Mouse (Mus musculus): ENCODE data around the gene Hs3st3b1.
A peak's percentile ranks its signal among the peaks of the same experiment; 100 is the strongest.

Gene Hs3st3b1

GRCm38 (mm10) chr11:63922091-63922621 lies at the start of gene Hs3st3b1:
TSS of gene Hs3st3b1 (minus strand) at chr11:63922290.
- peak; percentile 94 for DNase-seq (ENCODE audit: low spot score)

GRCm38 (mm10) chr11:63971462-63971861 lies 49.4 kb upstream of the Hs3st3b1 start:
- DNase-seq (ENCODE audit: low spot score) = no peak

- DNase-seq (ENCODE audit: low spot score) = no peak
These were observed 48.7 kb upstream of the Hs3st3b1 start for GRCm38 (mm10) chr11:63970818-63971217.

DNA sequence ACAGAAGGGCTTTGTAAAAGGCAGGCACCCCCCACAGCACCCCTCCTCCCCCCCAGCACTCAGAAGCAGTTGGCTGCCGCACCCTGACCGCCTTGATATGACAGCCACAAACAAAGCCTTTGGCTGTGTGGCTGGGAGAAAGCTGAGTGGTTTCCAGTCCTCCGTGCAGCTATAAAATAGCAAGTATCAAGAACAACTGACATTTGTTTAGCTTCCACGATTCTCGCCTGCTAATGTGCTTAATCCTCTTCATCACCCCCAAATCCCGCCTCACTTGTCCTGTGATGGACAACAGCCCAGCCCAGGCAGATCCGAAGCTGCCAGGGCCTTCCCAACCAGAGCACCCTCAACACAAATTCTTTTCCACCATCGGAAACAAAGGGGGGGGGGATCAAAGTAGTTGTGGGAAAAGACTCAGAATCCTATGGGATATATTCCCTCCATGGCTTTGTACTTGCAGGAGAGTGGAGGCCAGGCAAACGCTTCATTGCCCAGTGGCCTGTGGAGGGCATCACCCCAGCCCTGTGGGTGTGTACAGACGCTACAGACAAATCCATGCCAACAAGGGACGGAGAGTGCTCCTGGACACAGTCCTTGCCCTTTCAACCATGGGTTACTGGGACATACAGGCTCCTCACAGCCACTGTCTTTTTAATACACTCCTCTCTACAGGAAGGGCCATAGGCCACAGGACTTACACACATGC lies 47.3 kb upstream of the Hs3st3b1 start:
- DNase-seq (ENCODE audit: low spot score) = no peak

DNA sequence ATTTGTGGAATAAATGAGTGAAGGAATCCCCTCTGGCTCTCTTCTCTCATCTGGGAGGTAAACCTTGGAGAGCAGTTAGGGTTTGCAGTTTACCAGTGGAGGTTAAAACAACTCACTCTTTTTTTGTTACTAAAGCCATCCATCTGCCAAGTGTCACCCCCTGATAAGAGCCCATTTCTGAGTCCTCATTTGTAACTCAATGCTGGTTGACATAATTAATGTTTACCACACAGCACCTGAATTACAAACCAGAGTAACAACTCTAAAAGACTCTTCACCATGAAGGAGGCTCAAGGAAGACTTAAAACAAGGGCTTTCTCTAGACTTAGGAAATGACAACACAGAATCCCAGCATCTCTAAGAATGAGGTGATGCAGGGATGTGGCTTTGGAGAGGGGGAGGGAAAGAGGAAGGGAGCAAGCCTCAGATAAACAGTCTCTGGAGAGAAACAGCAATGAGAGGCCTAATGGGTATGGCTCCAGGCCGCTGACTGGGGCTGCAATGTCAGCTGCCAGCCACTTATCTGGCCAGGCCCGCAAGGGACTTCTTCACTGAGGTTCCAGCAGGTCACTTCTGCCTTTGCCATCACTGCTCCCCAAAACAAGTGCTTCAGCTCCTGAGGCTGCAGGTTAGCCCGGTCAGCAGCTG lies 46.4 kb upstream of the Hs3st3b1 start:
- DNase-seq (ENCODE audit: low spot score) = no peak

GRCm38 (mm10) chr11:63967641-63968387 lies 45.7 kb upstream of the Hs3st3b1 start:
- DNase-seq (ENCODE audit: low spot score) = no peak

DNA sequence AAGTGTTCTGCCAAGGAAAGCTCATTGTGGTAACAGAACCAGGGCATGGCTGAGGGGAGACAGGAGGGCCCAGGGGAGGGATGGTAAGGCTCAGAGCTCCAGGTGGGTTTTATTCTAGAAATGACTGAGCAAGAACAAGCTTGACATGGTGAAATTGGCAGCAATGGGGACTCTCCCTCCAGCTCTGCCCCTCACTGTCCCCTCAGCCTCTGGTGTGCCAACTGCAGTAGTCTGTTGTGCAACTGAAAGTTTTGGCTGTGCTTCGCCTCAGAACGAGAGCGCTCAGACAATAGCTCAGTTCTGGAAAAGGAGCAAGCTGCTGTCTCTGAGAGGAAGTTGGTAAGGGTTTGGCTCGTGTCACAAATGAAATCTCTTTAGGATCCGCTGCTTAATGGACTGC lies 43.3 kb upstream of the Hs3st3b1 start:
- no peak for DNase-seq (ENCODE audit: low spot score)

GRCm38 (mm10) chr11:63957207-63957606 lies 35.1 kb upstream of the Hs3st3b1 start:
- DNase-seq (ENCODE audit: low spot score) = peak; percentile 10

DNA sequence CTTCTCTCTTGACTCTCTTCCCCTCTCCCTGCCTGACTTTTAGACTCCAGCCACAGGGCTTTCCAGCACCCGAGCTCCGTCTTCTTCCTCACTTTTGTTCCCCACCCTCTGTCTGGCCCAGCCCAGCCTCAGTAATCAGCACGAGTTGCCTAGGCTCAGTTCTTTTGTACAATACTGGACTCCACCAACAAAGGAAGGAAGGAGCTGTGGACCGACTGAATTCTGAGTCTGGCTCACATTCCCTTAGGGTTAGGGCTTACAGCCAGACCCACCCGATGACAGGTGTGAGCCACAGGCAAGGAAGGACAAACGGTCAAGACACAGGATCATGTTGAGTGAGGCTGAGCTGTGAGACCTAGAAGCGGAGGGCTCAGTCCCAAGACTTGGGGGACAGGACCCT lies 34.7 kb upstream of the Hs3st3b1 start:
- DNase-seq (ENCODE audit: low spot score) = no peak

DNA sequence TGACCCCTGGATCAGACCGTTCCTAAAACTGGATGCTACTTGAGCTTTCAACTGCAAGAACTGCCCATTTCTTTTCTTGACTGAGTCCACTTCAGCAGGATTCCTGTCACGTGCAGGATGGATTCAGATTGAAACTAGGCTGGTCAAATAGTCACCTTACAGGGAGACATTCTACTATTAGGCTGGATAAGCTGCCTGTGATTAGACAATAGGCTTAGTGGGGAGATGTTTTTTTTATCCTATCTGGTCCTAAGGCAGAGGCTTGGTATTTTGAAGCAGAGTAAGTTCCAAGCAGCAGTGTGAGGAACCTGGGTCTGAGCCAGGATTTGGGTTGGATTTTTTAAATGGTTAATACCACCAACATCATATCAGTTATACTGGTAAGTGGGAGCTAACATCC lies 31.8 kb upstream of the Hs3st3b1 start:
- DNase-seq (ENCODE audit: low spot score) = no peak

- DNase-seq (ENCODE audit: low spot score) = peak; percentile 8
These were observed 30.7 kb upstream of the Hs3st3b1 start for GRCm38 (mm10) chr11:63952743-63953191.

- DNase-seq (ENCODE audit: low spot score) = peak; percentile 80
These were observed 29.9 kb upstream of the Hs3st3b1 start for GRCm38 (mm10) chr11:63951831-63952631.

DNA sequence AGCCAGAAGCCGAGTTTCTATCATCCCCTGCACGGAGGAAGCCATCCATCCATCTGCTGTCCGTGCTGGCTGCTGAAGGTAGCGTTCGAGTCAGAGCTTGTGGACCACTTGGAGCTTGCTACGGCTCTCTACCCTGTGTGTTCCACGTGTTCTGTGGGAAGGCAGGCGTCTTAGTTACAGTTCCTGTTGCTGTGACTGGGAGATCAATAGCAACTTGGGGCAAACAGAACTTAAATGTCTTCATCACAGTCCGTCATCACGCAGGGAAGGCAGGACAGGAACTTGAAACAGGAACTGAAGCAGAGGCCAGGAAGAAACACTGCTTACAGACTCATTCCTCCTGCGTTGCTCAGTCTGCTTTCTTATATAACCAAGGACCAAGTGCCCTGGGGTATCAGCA lies 26.3 kb upstream of the Hs3st3b1 start:
- DNase-seq (ENCODE audit: low spot score) = no peak

- DNase-seq (ENCODE audit: low spot score) = no peak
These were observed 24.9 kb upstream of the Hs3st3b1 start for GRCm38 (mm10) chr11:63947024-63947423.

DNA sequence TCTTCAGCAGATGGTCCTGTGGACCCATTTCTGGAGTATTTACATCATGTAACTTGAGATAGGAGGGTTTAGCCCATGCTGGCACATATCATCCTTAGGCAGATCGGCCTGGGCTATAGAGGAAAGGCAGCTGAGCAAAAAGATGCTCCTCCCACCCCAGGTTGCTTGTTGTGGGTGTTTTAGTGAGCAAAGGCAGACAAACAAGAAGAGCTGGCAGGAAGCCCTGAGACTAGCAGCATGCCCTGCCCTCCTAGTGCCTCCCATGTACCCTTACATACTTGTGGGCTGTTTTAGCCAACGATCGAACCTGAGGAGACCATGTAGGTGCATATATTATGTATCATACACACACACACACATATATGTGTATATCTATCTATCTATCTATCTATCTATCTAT lies 21.9 kb upstream of the Hs3st3b1 start:
- DNase-seq (ENCODE audit: low spot score) = no peak

GRCm38 (mm10) chr11:63943268-63943890 lies 21.3 kb upstream of the Hs3st3b1 start:
- DNase-seq (ENCODE audit: low spot score) = no peak

- no peak for DNase-seq (ENCODE audit: low spot score)
These were observed 20.1 kb upstream of the Hs3st3b1 start for GRCm38 (mm10) chr11:63942177-63942576.

DNA sequence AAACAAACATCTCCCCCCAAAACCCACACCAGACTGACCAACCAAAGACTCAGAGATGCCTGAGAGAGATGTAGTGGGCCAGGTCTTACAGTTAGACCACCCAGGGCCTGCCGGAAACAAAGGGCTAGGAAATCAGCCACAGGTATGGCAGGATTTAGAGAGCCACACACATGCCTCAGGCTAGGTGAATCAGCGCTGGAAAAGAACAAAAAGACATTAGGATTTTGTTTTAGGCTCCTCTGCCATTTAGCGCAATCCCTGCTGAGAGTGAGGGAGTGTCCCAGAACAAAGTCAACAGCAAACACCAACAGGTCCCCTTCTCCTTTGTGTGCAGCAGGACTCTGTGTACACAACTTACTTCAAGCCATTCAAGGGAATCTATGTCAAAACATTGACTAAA lies 14.6 kb upstream of the Hs3st3b1 start:
- DNase-seq (ENCODE audit: low spot score) = no peak

DNA sequence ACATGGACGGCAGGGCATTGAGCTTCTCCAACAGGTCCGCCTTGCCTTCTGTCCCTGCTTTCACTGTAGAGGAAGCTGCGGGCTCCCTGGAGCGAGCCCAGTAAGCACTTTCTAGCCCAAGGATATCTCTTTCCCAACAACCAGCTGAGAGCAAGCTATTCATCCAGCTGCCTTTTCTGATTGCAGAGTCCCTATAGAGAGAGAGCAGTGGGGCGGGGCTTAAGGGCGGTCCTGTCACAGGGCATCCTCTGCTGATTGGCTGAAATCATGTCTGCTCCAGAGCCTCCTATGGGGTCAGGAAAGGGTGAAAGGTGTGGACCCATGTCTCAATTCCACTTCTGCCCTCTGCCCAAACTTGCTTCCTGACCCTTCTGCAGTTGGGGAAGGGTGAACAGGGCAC lies 4.8 kb upstream of the Hs3st3b1 start:
- no peak for DNase-seq (ENCODE audit: low spot score)

DNA sequence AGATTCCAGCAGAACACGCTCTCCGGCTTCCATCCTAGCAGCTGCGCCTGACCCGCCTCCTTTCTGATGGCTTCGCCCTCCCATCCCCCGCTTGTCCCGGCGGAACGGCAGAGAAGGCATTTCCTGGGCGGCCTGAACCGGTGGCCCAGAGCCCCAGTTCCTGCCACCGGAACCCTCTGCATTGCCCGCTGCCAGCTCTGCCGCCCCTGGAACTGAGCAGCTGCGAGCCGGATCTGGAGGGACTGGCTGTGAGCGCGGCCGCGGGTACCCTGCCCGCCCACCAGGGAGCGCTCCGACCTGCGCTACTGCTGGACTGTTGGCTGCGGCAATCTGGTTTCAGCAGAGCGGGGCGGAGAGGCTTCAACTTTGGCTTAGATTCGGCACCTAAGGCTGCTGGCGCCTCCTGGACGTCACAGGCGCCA lies 3.1 kb upstream of the Hs3st3b1 start:
- DNase-seq (ENCODE audit: low spot score) = peak; percentile 18

GRCm38 (mm10) chr11:63924286-63924930 lies 2.3 kb upstream of the Hs3st3b1 start:
- DNase-seq (ENCODE audit: low spot score) = no peak
